Mouse (Mus musculus) spleen, adult 2 months (tissue): ENCODE measurements around the gene Tmem201.

Experiments
- CTCF ChIP-seq: fragments of 200-500 bp; IDR thresholded peaks from 2 replicates; pipeline ENCODE4 v1.5.1; 2011; ENCODE audit warnings: mild to moderate bottlenecking, inconsistent platforms; ENCODE audit not compliant: insufficient read depth, insufficient read length, insufficient replicate concordance; ENCODE audit errors: extremely low read depth
- POLR2A ChIP-seq: fragments of 200-500 bp; IDR thresholded peaks from 2 replicates; pipeline ENCODE4 v1.6.1; 2011; ENCODE audit warnings: low read depth, low read length, inconsistent platforms

- TF ChIP-seq POLR2A, result no peak
- TF ChIP-seq CTCF, result no peak
Observed at GRCm38 (mm10) chr4:149763335-149763734, 25.5 kb upstream of the Tmem201 start.
